Mouse (Mus musculus): ENCODE results near the gene Xpa.

GRCm38 (mm10) chr4:46164027-46164426 lies 32.1 kb downstream of the Xpa start:
- TF ChIP-seq CTCF (IDR thresholded peaks at IDR 0.05; ENCODE audit: borderline replicate concordance, insufficient read depth, low read depth, low read length) (no peak), POLR2A (IDR thresholded peaks at IDR 0.05; ENCODE audit: borderline replicate concordance, insufficient read depth, low read length) (no peak)

All from cerebellum, adult 2 months (tissue).